Mouse (Mus musculus): ENCODE measurements around the gene Cks2.

DNA sequence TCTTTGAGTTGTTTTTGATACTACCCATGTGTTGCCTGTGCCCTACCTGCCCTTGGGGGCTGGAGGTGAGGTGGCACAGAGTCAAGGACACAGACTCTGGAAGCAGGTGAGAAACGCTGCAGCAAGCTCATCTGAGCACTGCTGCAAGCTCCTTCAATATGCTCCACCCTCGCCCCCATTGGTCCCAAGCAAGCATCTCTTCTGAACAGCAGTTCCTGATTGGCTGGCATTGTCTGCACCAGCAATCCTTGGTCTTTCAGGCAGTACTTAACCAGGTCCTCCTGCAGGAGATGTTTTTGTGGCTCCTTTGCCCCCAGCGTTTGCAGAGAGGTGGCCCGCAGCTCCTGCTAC is 41.2 kb upstream of the Cks2 start:
- TF ChIP-seq CTCF (IDR thresholded peaks at IDR 0.05; ENCODE audit: low read depth) (no peak), EP300 (IDR thresholded peaks at IDR 0.05; ENCODE audit: low read depth) (no peak)

All from liver, postnatal 0 days (tissue).